Mouse (Mus musculus) thymus, adult 2 months (tissue): Measurements from ENCODE around the gene Myo7a. TPM values are rescaled to one million over a fixed set of nuclear protein-coding genes. Genes with fewer than 3 reads are reported as not detected.

ENCODE experiments used
- DNase-seq: peaks from one replicate; pipeline ENCODE4 v3.0.0; 2021
- H3K27ac ChIP-seq: fragments of 200-500 bp; 2 replicates; pipeline ENCODE4 v1.5.1; 2012; ENCODE audit warnings: low read length, control low read depth; ENCODE audit not compliant: control insufficient read depth, insufficient read depth
- H3K27me3 ChIP-seq: fragments of 200-500 bp; 2 replicates; pipeline ENCODE4 v1.6.1; 2012; ENCODE audit warnings: mild to moderate bottlenecking, low read length, moderate library complexity, mixed read lengths; ENCODE audit not compliant: control insufficient read depth, insufficient read depth
- H3K36me3 ChIP-seq: fragments of 200-500 bp; 2 replicates; pipeline ENCODE4 v1.6.1; 2012; ENCODE audit warnings: mild to moderate bottlenecking, low read length, moderate library complexity; ENCODE audit not compliant: control insufficient read depth, insufficient read depth
- H3K4me1 ChIP-seq: fragments of 200-500 bp; replicated peaks from 2 replicates; pipeline ENCODE4 v1.6.1; 2012; ENCODE audit warnings: low read length; ENCODE audit not compliant: control insufficient read depth, insufficient read depth
- H3K4me3 ChIP-seq: fragments of 200-500 bp; 2 replicates; pipeline ENCODE4 v1.5.1; 2012; ENCODE audit warnings: mild to moderate bottlenecking, low read length, control low read depth, moderate library complexity; ENCODE audit not compliant: control insufficient read depth, insufficient read depth
- CTCF ChIP-seq: fragments of 200-500 bp; IDR thresholded peaks from 2 replicates; pipeline ENCODE4 v1.5.1; 2012; ENCODE audit warnings: mild to moderate bottlenecking, control low read depth, low read length, moderate library complexity, borderline replicate concordance; ENCODE audit not compliant: control insufficient read depth, poor library complexity, insufficient read depth; ENCODE audit errors: extremely low read depth
- POLR2A ChIP-seq: fragments of 200-500 bp; IDR thresholded peaks from 2 replicates; pipeline ENCODE4 v1.6.1; 2012; ENCODE audit warnings: mild to moderate bottlenecking, low read length, control low read depth, moderate library complexity; ENCODE audit not compliant: control insufficient read depth, poor library complexity, insufficient read depth; ENCODE audit errors: extremely low read depth
- WGBS: fragments of 180-500 bp; shearing (Covaris S2); methylation state at CpG from one replicate; pipeline ENCODE4 v1.1.7; 2018; 5-methylcytosine and 5-hydroxymethylcytosine counted together
- polyA plus RNA-seq: library from polyadenylated mRNA; depleted of rRNA; stranded (reverse); fragments of >200 nt; gene quantifications from 2 replicates; pipeline ENCODE4 v1.2.3, GENCODE M21; 2012

The Myo7a gene
- polyA plus RNA-seq, 1 experiment = 10.1 TPM

DNA sequence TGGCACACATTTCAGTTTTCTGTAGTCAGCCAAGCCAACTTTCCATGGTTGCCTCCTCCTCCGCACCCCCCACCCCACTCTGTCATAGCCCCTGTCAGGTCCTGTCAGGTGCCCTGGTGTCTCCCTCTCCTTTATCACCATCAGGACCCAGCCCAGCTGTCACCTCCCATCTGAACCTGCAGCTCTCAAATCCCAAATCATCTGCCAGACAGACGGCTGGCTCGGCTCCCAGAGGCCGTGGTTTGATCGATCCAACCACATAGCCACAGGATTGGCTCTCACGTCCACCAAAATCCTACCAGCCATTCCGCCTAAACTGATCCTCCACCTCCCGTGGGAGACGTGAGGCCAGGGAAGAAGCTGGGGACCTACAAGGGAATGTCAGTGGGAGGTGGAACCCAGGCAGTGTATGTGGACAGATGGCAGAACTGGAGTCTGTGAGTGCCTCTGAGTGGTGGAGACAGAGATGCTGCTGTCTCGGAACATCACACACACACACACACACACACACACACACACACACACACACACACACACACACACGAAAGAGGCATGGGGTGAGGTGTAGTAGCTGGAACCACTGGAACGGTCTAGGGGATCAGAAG is 26.6 kb upstream of the Myo7a start:
- Histone ChIP-seq H3K36me3 (no peaks in the 10 kb centered on the region), H3K4me1 (no peaks in the 10 kb centered on the region), H3K27ac (no peak overlapping the region), H3K4me3 (no peak overlapping the region), H3K27me3 (no peaks in the 10 kb centered on the region)
- TF ChIP-seq CTCF = no peak
- no peak for TF ChIP-seq POLR2A
- WGBS = 91% methylated on average over 12 of the region's 12 CpGs
- DNase-seq = no peak

DNA sequence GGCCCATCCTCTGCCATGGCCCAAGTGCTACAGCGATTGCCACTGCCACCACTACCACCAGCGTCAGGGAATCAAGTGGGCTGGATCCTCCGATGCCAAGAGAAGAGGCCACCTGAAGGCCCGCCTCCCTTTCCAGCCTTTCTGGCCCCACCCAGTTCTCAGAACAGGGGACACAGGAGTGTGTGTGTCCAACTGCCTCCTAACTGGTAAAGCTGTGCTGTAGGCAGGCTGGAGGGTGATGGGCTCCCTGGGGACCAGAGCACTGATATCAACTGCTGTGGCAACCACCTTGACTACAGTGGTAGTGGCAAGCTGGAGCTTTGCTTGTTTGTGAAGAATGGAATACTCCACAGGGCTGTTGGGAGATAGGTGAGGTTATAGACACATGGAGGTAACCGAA is 26.1 kb upstream of the Myo7a start, which contains the start of gene Omp:
TSS of gene Omp (minus strand) at position 101 of the 400 bp plus-strand sequence.
- 98% methylated on average over 5 of the region's 5 CpGs for WGBS
- Histone ChIP-seq H3K36me3 (no peaks in the 10 kb centered on the region), H3K4me3 (no peak within 1 kb of the TSS), H3K27ac (no peak within 1 kb of the TSS), H3K27me3 (no peaks in the 10 kb centered on the region), H3K4me1 (no peaks in the 10 kb centered on the region)
- TF ChIP-seq CTCF (no peak), POLR2A (no peak)
- DNase-seq = no peak

DNA sequence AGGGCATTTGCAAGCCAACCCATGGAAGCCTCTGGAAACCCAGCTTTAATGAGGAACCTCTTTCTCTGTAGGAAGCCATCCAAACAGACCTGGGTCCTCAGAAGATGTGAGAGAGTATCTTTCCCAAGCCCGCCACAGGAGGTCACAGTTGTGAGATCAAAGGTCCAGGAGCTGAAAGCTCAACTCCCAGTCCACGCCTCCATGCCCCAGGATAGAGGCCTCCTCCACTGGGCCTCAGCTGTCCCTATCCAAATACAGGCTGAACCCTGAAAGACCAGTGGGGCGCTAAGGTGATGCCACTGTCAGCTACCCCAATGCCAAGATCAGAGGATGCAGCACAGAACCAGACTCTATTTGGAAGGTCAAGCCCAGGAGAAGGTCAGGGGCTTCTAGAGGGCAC is 23.3 kb upstream of the Myo7a start:
- DNase-seq = no peak
- WGBS = 96% methylated on average over 3 of the region's 3 CpGs
- Histone ChIP-seq H3K27me3 (no peaks in the 10 kb centered on the region), H3K27ac (no peak overlapping the region), H3K4me3 (no peak overlapping the region), H3K36me3 (no peaks in the 10 kb centered on the region), H3K4me1 (no peaks in the 10 kb centered on the region)
- TF ChIP-seq POLR2A = no peak
- TF ChIP-seq CTCF = no peak

DNA sequence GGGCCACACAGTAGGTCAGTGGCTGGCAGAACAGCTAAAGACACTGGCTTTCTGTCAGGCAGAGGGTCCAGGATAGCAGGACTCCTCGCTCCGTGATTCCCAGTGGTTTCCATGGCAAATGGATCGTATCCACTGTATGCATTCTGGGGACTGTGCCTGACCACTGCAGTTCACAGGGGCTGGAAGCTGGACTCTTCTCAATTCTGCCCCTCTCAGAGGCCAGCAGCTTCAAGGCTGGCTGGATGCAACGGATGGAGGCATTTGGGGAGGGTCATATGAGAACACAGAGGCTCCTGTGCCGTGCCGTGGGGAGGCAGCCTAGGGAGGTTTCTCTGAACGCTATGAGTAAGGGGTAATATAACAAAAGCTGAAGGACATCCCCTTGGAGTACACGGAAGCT is 22.9 kb upstream of the Myo7a start:
- H3K27ac ChIP-seq = no peak overlapping the region
- H3K36me3 ChIP-seq = no peaks in the 10 kb centered on the region
- H3K4me3 ChIP-seq = no peak overlapping the region
- TF ChIP-seq POLR2A (no peak), CTCF (no peak)
- WGBS = 94% methylated on average over 8 of the region's 8 CpGs
- DNase-seq = no peak
- no peaks in the 10 kb centered on the region for H3K4me1 ChIP-seq
- no peaks in the 10 kb centered on the region for H3K27me3 ChIP-seq

DNA sequence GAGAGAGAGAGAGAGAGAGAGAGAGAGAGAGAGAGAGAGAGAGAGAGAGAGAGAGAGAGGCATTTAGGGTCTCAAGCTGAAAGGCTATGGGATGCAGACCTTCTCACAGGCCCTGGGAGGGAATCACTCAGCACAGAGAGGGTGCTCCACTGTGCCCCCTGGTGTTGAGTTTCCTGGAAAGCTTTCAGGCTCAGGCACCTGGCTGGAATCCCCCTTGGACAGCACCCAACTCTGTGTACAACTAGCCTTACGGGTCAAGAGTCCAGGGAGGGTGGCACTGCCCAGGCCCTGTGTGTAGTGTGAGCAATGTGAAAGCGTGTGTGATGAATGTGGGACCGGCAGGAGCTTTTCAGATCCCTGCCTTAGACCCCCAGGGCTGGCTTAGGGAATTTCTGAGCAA is 21.9 kb upstream of the Myo7a start:
- no peaks in the 10 kb centered on the region for H3K27me3 ChIP-seq
- no peak overlapping the region for H3K4me3 ChIP-seq
- no peaks in the 10 kb centered on the region for H3K4me1 ChIP-seq
- H3K27ac ChIP-seq = no peak overlapping the region
- TF ChIP-seq POLR2A (no peak), CTCF (no peak)
- peak; percentile 42 for DNase-seq
- 93% methylated on average over 3 of the region's 3 CpGs for WGBS
- H3K36me3 ChIP-seq = no peaks in the 10 kb centered on the region

DNA sequence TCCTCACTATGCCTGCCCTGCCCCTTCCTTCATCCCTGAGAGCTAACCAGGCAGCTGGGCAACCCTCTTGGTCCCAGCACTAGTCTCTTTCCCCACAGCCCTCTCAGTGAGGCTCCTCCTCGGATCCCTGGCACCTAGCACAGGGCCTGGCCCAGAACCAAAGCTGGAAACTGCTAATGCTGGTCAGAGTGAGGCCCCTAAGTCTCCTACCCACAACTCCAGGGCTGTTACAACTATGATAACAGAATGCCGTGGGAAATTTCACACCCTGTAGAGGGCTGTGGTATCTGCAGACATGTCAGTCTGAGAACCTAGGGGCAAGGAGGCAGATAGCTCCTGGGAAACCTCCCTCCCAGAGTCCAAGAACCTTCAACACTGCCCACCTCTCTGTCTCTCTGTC is 21.3 kb upstream of the Myo7a start:
- no peak overlapping the region for H3K27ac ChIP-seq
- H3K27me3 ChIP-seq = no peaks in the 10 kb centered on the region
- DNase-seq = no peak

DNA sequence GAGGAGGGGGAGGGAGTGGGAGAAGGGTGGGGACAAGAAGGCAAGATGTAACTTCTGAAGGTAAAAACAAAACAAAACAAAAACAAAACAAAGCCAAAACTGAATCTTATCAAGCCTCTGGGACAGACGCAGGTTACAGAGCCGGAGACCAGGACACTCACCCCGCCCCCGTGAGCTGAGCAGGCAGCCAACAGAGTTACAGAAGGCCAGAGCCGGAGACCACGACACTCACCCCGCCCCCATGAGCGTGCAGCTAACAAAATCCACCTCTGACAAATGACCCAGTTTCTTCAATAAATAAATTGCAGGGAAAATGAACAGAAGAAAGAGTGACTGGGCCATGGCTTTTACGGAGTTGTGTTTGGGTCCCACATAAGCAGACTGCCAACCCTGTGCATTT is 19.9 kb upstream of the Myo7a start:
- no peak for DNase-seq
- Histone ChIP-seq H3K4me1 (no peaks in the 10 kb centered on the region), H3K27me3 (no peaks in the 10 kb centered on the region), H3K4me3 (no peak overlapping the region), H3K27ac (no peak overlapping the region), H3K36me3 (no peaks in the 10 kb centered on the region)
- 89% methylated on average over 9 of the region's 9 CpGs for WGBS
- TF ChIP-seq CTCF (no peak), POLR2A (no peak)

More for the DNA sequence above, 21.3 kb upstream of the Myo7a start:
- no peaks in the 10 kb centered on the region for H3K36me3 ChIP-seq
- H3K4me1 ChIP-seq = no peaks in the 10 kb centered on the region
- TF ChIP-seq POLR2A (no peak), CTCF (no peak)
- H3K4me3 ChIP-seq = no peak overlapping the region
- WGBS = 80% methylated on average over 2 of the region's 2 CpGs
